Mouse (Mus musculus): ENCODE data around the gene Tarbp1. TPM values are rescaled to one million over a fixed set of nuclear protein-coding genes. Genes with fewer than 3 reads are reported as not detected.
A peak's percentile ranks its signal among the peaks of the same experiment; 100 is the strongest.

Tarbp1 gene
- polyA plus RNA-seq, 1 experiment from 2014 or later: 2.3 TPM

DNA sequence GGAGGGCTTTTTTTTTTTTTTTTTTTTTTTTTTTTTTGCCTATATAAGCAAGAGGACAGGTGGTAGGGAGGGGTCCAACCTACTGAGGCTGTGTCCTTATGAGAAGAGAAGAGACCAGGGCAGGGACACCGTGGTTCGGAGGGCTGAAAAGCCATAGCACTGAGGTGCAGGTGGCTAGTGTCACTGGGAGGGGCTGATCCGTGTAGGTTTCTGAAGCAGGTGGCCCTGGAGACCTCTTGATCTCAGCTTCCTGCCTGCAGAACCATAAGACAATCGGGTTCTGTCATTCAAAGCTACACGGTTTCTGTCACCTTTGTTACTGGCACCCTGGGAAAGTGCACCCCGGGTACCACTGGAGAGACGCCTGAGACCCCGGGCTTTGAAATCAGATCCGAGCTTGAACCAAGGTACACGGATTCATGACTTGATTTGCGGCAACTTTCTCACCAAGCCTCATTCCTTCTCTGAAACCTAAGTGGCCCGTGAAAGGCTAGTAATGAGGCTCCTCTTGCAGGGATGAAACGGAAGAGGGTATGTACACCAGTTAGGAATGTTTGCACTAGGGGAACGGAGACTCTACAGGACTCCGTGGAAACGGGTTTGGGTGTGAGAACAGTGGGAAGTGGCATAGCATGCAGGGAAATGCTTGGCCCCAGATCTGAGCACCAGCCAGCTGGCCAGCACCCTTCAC, 29.8 kb upstream of the Tarbp1 start:
- H3K9me3 ChIP-seq: no peaks in the 10 kb centered on the region
- no peaks in the 10 kb centered on the region for H3K27me3 ChIP-seq (replicated peaks)
- WGBS: 80% methylated on average over 16 of the region's 16 CpGs
- no peak overlapping the region for H3K27ac ChIP-seq
- no peak overlapping the region for H3K9ac ChIP-seq
- no peak overlapping the region for H3K4me3 ChIP-seq
- no peak for ATAC-seq (ENCODE audit: low FRiP score, low read depth)
- H3K4me1 ChIP-seq: no peaks in the 10 kb centered on the region
- H3K4me2 ChIP-seq (replicated peaks): no peak overlapping the region
- H3K36me3 ChIP-seq: no peaks in the 10 kb centered on the region

DNA sequence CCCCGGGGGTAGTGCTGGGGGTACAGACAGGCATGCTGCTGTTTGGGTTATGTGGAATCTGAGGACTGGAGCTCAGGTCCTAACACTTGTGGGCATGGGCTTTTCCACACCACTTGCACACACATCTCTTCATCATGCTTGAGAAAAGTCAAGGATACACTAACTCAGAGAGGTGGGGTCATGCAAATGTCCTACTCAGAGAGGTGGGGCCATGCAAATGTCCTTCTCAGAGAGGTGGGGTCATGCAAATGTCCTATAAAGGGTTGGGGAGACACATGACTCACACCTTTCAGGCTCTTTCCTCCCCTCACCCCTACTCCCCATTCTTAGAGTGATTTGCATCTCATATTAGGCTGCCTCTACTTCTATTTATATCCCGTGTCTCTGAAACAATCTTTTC, 27.9 kb upstream of the Tarbp1 start:
- no peak overlapping the region for H3K4me3 ChIP-seq

GRCm38 (mm10) chr8:126499371-126499770, 24.5 kb upstream of the Tarbp1 start:
- H3K9ac ChIP-seq: no peak overlapping the region
- H3K4me3 ChIP-seq: no peak overlapping the region
- WGBS: 93% methylated on average over 2 of the region's 2 CpGs
- no peaks in the 10 kb centered on the region for H3K9me3 ChIP-seq
- H3K4me2 ChIP-seq (replicated peaks): no peak overlapping the region
- ATAC-seq (ENCODE audit: low FRiP score, low read depth): no peak
- no peaks in the 10 kb centered on the region for H3K27me3 ChIP-seq (replicated peaks)
- H3K4me1 ChIP-seq: peaks cover 10% of the 10 kb centered on the region
- no peaks in the 10 kb centered on the region for H3K36me3 ChIP-seq
- H3K27ac ChIP-seq: no peak overlapping the region

More for the DNA sequence above, 27.9 kb upstream of the Tarbp1 start:
- WGBS: 56% methylated on average over 2 of the region's 2 CpGs
- H3K27ac ChIP-seq: no peak overlapping the region
- no peak for ATAC-seq (ENCODE audit: low FRiP score, low read depth)
- H3K4me1 ChIP-seq: peaks cover 10% of the 10 kb centered on the region
- H3K36me3 ChIP-seq: no peaks in the 10 kb centered on the region
- H3K27me3 ChIP-seq (replicated peaks): no peaks in the 10 kb centered on the region
- no peaks in the 10 kb centered on the region for H3K9me3 ChIP-seq
- H3K9ac ChIP-seq: no peak overlapping the region
- no peak overlapping the region for H3K4me2 ChIP-seq (replicated peaks)

GRCm38 (mm10) chr8:126498465-126498864, 23.6 kb upstream of the Tarbp1 start:
- H3K9me3 ChIP-seq: no peaks in the 10 kb centered on the region
- no peak overlapping the region for H3K27ac ChIP-seq
- WGBS: 41% methylated on average over 6 of the region's 6 CpGs
- peak overlapping the region; percentile 65 for H3K4me2 ChIP-seq (replicated peaks)
- peak; percentile 13; the same call in 1 of the 2 replicates for ATAC-seq (ENCODE audit: low FRiP score, low read depth)
- H3K4me1 ChIP-seq: peaks cover 10% of the 10 kb centered on the region
- H3K36me3 ChIP-seq: no peaks in the 10 kb centered on the region
- no peak overlapping the region for H3K9ac ChIP-seq
- no peak overlapping the region for H3K4me3 ChIP-seq
- no peaks in the 10 kb centered on the region for H3K27me3 ChIP-seq (replicated peaks)

DNA sequence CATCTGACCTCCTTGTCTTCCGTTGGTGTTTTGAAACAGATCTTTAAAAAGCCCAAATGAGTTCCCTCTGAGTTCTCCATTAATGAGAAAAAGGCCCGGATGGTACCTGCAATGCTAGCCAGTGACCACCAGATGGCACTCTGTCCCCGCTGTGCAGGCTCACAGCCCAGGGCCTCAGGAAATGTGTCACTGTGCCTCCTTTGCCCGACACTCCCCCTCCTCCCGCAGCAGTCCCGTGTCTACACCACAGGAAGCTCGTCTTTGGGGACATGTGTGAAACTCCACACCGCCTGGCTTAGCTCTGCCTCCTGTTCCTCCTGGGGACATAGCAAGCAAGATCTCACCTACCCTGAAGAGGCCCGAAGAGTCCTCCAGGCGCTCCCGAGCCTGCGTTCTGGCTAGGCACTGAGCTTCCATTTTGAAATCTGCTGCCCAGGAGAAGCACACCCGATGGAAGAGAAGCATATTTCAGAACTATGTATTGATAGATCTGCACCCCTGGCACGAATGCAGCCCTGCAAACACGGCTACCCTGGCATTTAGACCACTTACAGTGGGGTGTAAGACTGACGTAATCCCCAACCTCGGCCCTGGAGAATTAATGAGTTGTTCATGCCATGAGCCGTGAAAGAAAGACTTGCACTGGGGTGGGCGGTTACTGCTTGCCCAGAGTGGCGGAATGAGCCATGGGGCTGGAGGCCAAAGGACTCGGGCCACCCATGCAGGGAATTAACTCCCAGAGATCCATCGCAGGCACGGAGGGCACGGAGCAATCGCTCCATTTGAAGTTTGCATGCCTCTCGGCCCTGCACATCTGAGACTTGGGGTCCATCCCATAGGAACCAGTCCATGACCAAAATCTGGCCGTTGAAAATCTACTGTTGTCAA, 22.9 kb upstream of the Tarbp1 start:
- Histone ChIP-seq H3K4me2 (replicated peaks) (peak overlapping the region; percentile 65), H3K36me3 (no peaks in the 10 kb centered on the region), H3K4me3 (peak overlapping the region; percentile 31), H3K27ac (no peak overlapping the region), H3K9me3 (no peaks in the 10 kb centered on the region), H3K9ac (peak overlapping the region; percentile 43), H3K4me1 (peaks cover 10% of the 10 kb centered on the region), H3K27me3 (replicated peaks) (no peaks in the 10 kb centered on the region)
- 14% methylated on average over 27 of the region's 27 CpGs for WGBS
- peak; percentile 92 for ATAC-seq (ENCODE audit: low FRiP score, low read depth)

DNA sequence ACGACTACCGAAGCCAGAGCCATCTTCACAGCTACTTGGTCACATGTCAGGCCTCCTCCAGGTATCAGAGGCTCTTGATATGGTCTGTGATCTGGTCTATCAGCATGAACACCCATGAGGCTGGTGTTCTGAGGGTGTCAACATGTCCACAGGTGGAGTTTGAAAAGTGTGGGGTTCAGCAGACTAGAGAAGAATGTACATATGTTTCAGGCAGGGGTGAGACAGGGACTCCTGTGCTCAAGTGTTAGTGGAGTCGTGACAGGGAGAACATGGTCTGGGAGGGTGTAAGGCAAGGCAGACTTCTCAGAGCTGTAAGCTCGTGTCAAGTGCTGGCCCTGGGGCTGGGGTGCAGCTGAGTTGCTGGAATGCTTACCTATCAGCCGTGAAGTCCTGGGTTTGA, 22.1 kb upstream of the Tarbp1 start:
- ATAC-seq (ENCODE audit: low FRiP score, low read depth): no peak
- Histone ChIP-seq H3K36me3 (no peaks in the 10 kb centered on the region), H3K4me1 (peaks cover 10% of the 10 kb centered on the region), H3K9me3 (no peaks in the 10 kb centered on the region), H3K27ac (no peak overlapping the region), H3K4me3 (no peak overlapping the region), H3K4me2 (replicated peaks) (no peak overlapping the region), H3K9ac (no peak overlapping the region), H3K27me3 (replicated peaks) (no peaks in the 10 kb centered on the region)
- WGBS: 90% methylated on average over 5 of the region's 5 CpGs

DNA sequence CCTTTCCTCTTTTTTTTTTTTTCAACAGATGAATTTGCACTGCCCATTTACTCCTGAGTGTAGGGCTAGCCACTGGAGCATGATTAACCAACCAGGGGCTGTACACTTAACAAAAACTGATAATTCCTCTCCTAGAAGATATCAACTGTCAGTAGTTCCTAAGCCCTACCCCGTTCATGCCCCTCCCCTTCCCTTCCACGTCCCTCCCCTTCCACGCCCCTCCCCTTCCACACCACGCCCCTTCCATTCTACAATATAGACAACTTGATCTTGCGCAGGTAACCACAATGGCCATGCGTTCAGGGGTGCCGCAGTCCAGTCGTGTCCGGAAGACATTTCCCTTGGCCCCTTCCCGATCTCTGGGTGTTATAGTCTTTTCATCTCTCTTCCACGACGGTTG, 20.6 kb upstream of the Tarbp1 start:
- no peak for ATAC-seq (ENCODE audit: low FRiP score, low read depth)
- Histone ChIP-seq H3K9ac (no peak overlapping the region), H3K9me3 (no peaks in the 10 kb centered on the region), H3K4me3 (no peak overlapping the region), H3K36me3 (no peaks in the 10 kb centered on the region), H3K27me3 (replicated peaks) (no peaks in the 10 kb centered on the region), H3K4me1 (peaks cover 10% of the 10 kb centered on the region), H3K4me2 (replicated peaks) (no peak overlapping the region), H3K27ac (no peak overlapping the region)
- 85% methylated on average over 12 of the region's 12 CpGs for whole genome bisulfite sequencing

GRCm38 (mm10) chr8:126494160-126495110, 19.6 kb upstream of the Tarbp1 start:
- H3K9me3 ChIP-seq: no peaks in the 10 kb centered on the region
- H3K4me3 ChIP-seq: no peak overlapping the region
- WGBS: 73% methylated on average over 15 of the region's 15 CpGs
- H3K4me2 ChIP-seq (replicated peaks): no peak overlapping the region
- ATAC-seq (ENCODE audit: low FRiP score, low read depth): no peak
- no peak overlapping the region for H3K9ac ChIP-seq
- H3K27me3 ChIP-seq (replicated peaks): no peaks in the 10 kb centered on the region
- peaks cover 10% of the 10 kb centered on the region for H3K4me1 ChIP-seq
- H3K36me3 ChIP-seq: no peaks in the 10 kb centered on the region
- no peak overlapping the region for H3K27ac ChIP-seq

- H3K36me3 ChIP-seq: no peaks in the 10 kb centered on the region
- no peaks in the 10 kb centered on the region for H3K27me3 ChIP-seq (replicated peaks)
- H3K9ac ChIP-seq: no peak overlapping the region
- H3K27ac ChIP-seq: no peak overlapping the region
- H3K4me3 ChIP-seq: no peak overlapping the region
- no peaks in the 10 kb centered on the region for H3K9me3 ChIP-seq
- ATAC-seq (ENCODE audit: low FRiP score, low read depth): 0 out of 2 replicates have a peak, but pooled peaks have one; percentile 58
- no peaks in the 10 kb centered on the region for H3K4me1 ChIP-seq
- H3K4me2 ChIP-seq (replicated peaks): no peak overlapping the region
- WGBS: 17% methylated on average over 5 of the region's 5 CpGs
Observed at GRCm38 (mm10) chr8:126482938-126483337, 8.1 kb upstream of the Tarbp1 start.

GRCm38 (mm10) chr8:126482348-126482720, 7.5 kb upstream of the Tarbp1 start:
- Histone ChIP-seq H3K27ac (no peak overlapping the region), H3K9me3 (no peaks in the 10 kb centered on the region), H3K27me3 (replicated peaks) (no peaks in the 10 kb centered on the region), H3K4me2 (replicated peaks) (no peak overlapping the region), H3K4me3 (no peak overlapping the region), H3K36me3 (no peaks in the 10 kb centered on the region), H3K9ac (no peak overlapping the region), H3K4me1 (no peaks in the 10 kb centered on the region)
- no peak for ATAC-seq (ENCODE audit: low FRiP score, low read depth)
- WGBS: 68% methylated on average over 2 of the region's 2 CpGs

GRCm38 (mm10) chr8:126481494-126482347, 6.9 kb upstream of the Tarbp1 start:
- ATAC-seq (ENCODE audit: low FRiP score, low read depth): no peak
- WGBS: 41% methylated on average over 8 of the region's 8 CpGs
- H3K4me1 ChIP-seq: no peaks in the 10 kb centered on the region
- H3K4me2 ChIP-seq (replicated peaks): no peak overlapping the region
- no peaks in the 10 kb centered on the region for H3K36me3 ChIP-seq
- no peak overlapping the region for H3K9ac ChIP-seq
- no peak overlapping the region for H3K27ac ChIP-seq
- H3K27me3 ChIP-seq (replicated peaks): no peaks in the 10 kb centered on the region
- no peaks in the 10 kb centered on the region for H3K9me3 ChIP-seq
- H3K4me3 ChIP-seq: no peak overlapping the region
